Mouse (Mus musculus): Measurements from ENCODE around the gene Smpd2.

- TF ChIP-seq CTCF (IDR thresholded peaks at IDR 0.05; ENCODE audit: low read depth): no peak
- TF ChIP-seq EP300 (optimal IDR thresholded peaks at IDR 0.05): no peak
These were observed 327 bp upstream of the Smpd2 start for GRCm38 (mm10) chr10:41490518-41490873.
